Mouse (Mus musculus): ENCODE results near the gene Dppa5a. TPM values are rescaled to one million over a fixed set of nuclear protein-coding genes. Genes with fewer than 3 reads are reported as not detected.

Gene Dppa5a
- polyA plus RNA-seq (2015; fragmentation: Nextera tagmentation; extraction: Ambion mirVana) = not detected in 2 replicates

DNA sequence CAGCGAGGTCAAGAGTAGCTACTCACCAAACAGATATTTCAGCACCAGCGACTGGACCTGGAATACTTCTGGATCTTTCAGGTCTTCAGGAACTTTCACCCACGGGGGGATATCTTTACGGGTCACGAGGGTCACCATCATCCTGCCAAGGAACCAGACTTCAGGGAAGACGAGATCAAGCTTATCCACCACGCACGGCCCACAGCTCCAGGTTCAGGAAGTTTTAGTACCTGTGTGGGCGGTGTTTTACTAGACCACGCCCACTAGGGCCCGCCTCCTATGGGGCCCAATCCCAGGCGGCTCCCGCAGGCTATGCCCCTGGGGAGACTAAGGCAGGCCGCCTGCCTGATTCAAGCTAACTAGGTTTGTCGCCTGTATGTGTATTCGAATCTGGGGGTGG, at the start of gene Dppa5a:
Gene Dppa5a, minus strand, starts transcription at position 219 of the 400 bp plus-strand sequence.

DNA sequence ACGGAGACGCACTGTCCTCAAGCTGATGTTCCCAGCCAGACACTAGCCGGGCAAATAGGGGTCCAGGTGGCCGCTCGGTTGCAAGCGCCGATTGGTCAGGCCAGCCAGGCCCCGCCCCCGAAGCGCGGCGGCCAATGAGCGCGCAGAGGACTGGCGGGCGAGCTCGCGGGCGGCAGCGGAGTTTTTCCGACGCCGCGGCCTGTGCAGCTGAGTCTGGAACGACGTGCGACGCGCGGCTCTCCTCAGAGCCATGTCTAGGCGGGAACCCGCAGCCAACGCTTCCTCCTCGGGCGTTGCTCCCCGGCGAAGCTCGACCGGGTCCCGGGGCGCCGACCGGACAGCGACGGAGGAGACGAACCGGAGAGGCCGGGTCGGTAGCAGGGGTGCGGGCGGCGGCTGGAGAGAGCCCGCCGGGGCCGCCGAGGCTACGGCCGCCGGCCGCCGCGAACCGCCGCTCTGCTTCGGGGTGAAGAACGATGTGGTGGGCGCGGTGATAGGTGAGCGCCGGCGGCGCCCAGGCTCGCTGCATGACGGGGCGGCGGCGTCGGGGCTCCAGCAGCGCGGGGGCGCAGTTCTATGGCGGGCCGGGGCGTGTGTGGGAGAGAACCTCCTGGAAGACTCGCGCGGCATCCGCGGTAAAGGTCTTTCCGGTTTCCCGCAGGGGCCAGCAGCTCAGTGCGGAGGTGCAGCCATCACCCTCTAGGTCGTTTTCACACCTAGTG, 27.8 kb upstream of the Dppa5a start, which contains the start of gene Ddx43:
Gene Ddx43, plus strand, starts transcription at position 148 of the 722 bp plus-strand sequence.

DNA sequence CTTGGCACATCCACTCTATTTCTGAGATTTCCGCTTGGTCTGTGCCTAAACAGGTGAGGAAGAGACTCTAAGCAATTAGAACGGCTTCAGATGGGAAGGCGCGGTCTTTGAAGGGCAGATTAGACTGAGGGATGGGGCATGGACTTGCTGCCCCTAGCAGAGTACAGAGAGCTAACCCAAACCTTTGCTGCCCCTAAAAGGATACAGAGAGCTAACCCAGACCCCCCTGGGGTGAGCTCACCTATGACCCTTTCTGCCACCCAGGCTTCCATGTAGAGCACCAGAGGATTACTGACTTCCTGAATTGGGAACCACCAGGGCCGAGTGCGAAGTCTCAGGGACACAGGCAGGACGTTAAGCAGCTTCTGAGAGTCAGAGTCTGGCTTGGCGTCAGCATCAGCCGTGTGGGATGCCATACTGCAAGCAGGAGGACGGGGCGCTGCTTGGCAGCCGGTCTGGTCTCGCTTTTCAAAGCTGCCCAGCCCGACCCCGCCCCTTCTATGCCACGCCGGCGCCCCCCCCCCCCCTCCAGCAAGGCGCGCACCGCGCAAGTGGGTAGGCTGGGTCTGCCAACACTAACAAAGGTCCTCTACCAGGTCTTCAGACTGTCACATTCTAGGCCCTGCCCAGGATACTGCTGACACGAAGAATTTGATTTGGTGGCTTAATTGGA, 10.3 kb upstream of the Dppa5a start, which contains the start of gene Ooep:
Gene Ooep, minus strand, starts transcription at position 613 of the 673 bp plus-strand sequence.

DNA sequence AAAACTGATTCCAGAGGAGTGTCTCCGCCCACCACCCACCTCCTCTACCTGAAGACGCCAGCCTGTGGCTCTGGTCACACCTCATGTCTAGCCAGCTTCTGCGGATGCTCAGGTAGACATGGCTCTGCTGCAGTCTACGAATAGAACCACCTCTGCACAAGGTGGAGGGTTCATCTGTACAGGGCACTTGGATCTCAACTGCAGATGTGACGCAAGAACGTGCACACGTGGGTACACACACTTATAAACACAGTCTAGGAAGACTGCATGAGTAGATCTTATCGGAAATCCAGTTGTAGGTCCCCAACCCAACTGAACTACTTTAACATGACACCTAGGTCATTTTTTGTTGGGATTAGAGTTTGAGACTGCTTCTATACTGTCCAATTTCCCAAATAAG, 12.4 kb downstream of the Dppa5a start, which contains the start of gene Gsta2:
Gene Gsta2, minus strand, starts transcription at position 178 of the 400 bp plus-strand sequence.

DNA sequence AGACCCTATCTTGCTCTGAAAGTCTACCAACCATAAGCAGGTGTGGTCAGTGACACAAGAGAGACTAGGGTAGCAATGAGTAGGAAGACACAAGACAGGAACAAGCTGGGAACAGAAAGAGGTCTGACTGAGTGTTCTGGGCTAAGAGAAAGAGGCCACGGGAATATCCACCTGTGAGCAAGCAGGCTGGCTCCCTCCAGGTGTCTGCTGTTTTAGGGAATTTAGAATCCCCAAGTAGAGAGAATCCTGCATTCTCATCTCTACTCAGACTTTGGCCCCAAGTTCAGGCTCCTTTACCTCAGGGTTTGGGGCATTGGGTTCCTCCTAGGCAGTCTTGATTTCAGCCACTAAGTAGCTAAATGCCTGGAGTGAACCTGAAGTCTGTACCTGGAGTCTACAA, 40.7 kb downstream of the Dppa5a start, which contains the start of gene Omt2b:
Gene Omt2b, plus strand, starts transcription at position 301 of the 400 bp plus-strand sequence.

Other genes with a start within 250 kb of the Dppa5a start
- gene Gsta4, start 185.4 kb downstream of the Dppa5a start, polyA plus RNA-seq (2015; fragmentation: Nextera tagmentation; extraction: Ambion mirVana) = 18.0 and 18.9 TPM in 2 replicates
- not detected in 2 replicates for gene Gsta1, start 137.5 kb downstream of the Dppa5a start, polyA plus RNA-seq (2015; fragmentation: Nextera tagmentation; extraction: Ambion mirVana)
- not detected in 2 replicates for gene Gm3776, start 111.0 kb downstream of the Dppa5a start, polyA plus RNA-seq (2015; fragmentation: Nextera tagmentation; extraction: Ambion mirVana)
- gene Gm10639, start 78.3 kb downstream of the Dppa5a start, polyA plus RNA-seq (2015; fragmentation: Nextera tagmentation; extraction: Ambion mirVana) = not detected in 2 replicates
- not detected in 2 replicates for gene Omt2a, start 53.4 kb downstream of the Dppa5a start, polyA plus RNA-seq (2015; fragmentation: Nextera tagmentation; extraction: Ambion mirVana)
- gene Omt2b, start 40.6 kb downstream of the Dppa5a start, polyA plus RNA-seq (2015; fragmentation: Nextera tagmentation; extraction: Ambion mirVana) = not detected in 2 replicates
- gene Gsta2, start 12.4 kb downstream of the Dppa5a start, polyA plus RNA-seq (2015; fragmentation: Nextera tagmentation; extraction: Ambion mirVana) = not detected in 2 replicates
- 0.16 and 0.28 TPM in 2 replicates for gene Ooep, start 10.5 kb upstream of the Dppa5a start, polyA plus RNA-seq (2015; fragmentation: Nextera tagmentation; extraction: Ambion mirVana)
- gene Ddx43, start 27.6 kb upstream of the Dppa5a start, polyA plus RNA-seq (2015; fragmentation: Nextera tagmentation; extraction: Ambion mirVana) = 0.07 TPM in 1 of 2 replicates, not detected in the other
- 2.3 and 2.4 TPM in 2 replicates for gene Cgas, start 75.1 kb upstream of the Dppa5a start, polyA plus RNA-seq (2015; fragmentation: Nextera tagmentation; extraction: Ambion mirVana)
- 18.8 and 21.3 TPM in 2 replicates for gene Mto1, start 80.0 kb upstream of the Dppa5a start, polyA plus RNA-seq (2015; fragmentation: Nextera tagmentation; extraction: Ambion mirVana)
- gene Gm17324, start 80.6 kb upstream of the Dppa5a start, polyA plus RNA-seq (2015; fragmentation: Nextera tagmentation; extraction: Ambion mirVana) = 1.3 and 1.8 TPM in 2 replicates
- gene Eef1a1, start 121.0 kb upstream of the Dppa5a start, polyA plus RNA-seq (2015; fragmentation: Nextera tagmentation; extraction: Ambion mirVana) = 2,612 and 2,799 TPM in 2 replicates
- gene Slc17a5, start 219.9 kb upstream of the Dppa5a start, polyA plus RNA-seq (2015; fragmentation: Nextera tagmentation; extraction: Ambion mirVana) = 4.9 and 6.9 TPM in 2 replicates
- gene Cd109, start 247.4 kb upstream of the Dppa5a start, polyA plus RNA-seq (2015; fragmentation: Nextera tagmentation; extraction: Ambion mirVana) = 0.72 and 0.90 TPM in 2 replicates

Measured in spleen, postnatal 0 days (tissue).